Mouse (Mus musculus) megakaryocyte, adult 5-6 weeks (primary cell): ENCODE measurements around the gene Btbd8. TPM values are rescaled to one million over a fixed set of nuclear protein-coding genes. Genes with fewer than 3 reads are reported as not detected.
A peak's percentile ranks its signal among the peaks of the same experiment; 100 is the strongest.

ENCODE experiments used
- ATAC-seq: 2 replicates; pipeline ENCODE4 v1.8.0; 2016; ENCODE audit warnings: mild to moderate bottlenecking, inconsistent platforms; ENCODE audit not compliant: poor library complexity, severe bottlenecking
- total RNA-seq, 2 experiments: library from RNA; stranded (forward) in 1 of 2; stranded (reverse) in 1 of 2; fragments of 153-499, 151-499 nt in 1 of 2; fragments of 221-1000, 200-1000 nt in 1 of 2; gene quantifications; 2 replicates each; pipeline versions ENCODE4 v1.2.3 to v1.2.4; 2015 to 2017

Btbd8 gene
- 1.7 and 2.7 TPM in 2 replicates for total RNA-seq (2015)
- 0.99 and 2.0 TPM in 2 replicates for total RNA-seq (2017)

DNA sequence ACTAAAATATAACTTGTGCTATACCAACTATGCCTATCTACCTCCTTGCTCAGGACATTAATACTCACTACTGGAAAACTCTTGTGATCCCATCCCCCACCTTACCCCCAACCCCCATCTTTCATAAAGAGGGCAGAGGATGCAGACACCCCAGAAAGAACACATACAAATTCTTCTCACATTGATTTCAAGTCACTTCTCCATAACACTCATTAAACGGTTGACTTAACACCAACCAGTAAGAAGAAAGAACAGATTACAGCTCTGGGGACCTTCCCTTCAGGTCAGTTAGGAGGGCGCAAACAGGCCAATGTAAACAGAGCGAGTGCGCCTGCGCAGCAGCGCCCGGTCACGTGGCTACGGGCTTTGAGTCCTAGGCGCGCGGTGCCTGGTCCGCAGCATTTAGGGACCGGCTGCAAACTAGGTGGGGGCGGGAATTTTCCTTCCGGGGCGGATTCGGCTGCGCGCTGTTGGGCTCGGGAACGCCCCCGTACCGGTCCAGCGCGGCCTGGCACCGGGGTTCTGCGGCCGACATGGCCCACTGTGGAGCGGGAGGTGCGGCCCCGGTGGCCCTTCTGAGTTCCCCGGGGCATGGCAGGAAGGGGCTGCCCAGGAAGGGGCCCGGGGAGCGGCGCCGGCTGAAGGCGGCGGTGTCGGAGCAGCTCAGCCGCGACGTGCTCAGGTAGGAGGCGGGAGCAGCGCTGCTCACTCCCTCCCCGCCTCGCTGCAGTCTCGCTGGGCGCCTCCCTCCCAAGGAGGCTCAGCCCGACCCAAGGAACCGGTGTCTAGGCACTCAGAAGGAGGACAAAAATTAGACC lies at the start of gene Btbd8:
Gene Btbd8, plus strand, starts transcription at position 534 of the 818 bp plus-strand sequence.
- ATAC-seq, result peak; percentile 90

DNA sequence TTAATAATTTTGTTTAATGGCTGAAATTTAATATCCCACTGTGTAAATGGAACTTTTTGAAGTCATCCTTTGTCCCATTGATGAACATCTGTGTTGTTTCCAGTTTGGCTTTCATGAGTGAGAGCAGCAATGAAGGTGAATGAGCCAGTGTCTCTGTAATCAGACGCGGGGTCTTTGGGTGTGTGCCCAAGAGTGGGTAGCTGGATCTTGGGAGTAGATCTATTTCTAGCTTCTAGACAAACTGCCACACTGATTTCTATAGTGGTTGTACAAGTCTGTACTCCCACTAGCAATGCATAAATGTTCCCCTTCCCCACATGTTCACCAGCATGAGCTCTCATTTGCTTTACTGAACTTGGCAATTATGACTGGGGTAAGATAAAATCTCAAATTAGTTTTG lies 48.4 kb upstream of the Btbd8 start:
- no peak for ATAC-seq

DNA sequence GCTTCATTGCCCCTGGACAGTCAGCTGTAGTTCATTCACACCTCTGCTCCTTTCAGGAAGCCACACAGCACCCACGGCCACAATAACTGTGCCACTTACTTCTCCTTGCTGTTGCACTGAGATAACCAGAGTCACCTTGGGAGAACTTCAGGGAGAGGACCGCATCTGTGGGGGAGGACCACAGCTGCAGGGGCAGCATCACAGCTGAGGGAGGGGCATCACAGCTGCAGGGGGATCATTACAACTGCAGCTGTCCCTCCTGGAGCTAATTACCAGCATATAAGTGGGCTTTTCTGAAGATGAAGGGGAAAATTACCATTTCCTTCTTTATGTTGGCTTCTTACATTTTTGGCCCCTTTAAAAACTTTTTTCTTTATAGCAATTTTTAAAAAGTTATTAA lies 43.4 kb upstream of the Btbd8 start:
- ATAC-seq, result no peak

DNA sequence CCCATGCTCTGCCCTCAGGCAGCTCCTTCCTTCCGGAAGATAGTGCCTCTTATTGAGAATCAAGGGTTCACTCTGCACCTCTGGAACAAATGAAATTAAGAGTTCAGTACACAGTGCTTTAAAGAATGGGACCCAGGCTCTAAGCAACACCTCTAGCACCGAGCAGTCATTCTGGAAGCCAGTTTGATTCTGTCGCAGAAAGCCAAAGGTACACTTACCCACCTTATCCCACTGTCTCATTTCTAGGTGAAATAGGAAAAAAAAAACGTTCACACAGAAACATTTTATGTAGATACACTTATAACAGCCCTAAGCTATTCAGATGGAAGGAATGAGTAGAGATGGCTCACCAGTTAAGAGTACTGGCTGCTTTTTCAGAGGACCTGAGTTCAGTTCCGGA lies 35.4 kb upstream of the Btbd8 start, which contains the start of gene Ephx4:
Gene Ephx4, plus strand, starts transcription at position 301 of the 400 bp plus-strand sequence.
- no peak for ATAC-seq

DNA sequence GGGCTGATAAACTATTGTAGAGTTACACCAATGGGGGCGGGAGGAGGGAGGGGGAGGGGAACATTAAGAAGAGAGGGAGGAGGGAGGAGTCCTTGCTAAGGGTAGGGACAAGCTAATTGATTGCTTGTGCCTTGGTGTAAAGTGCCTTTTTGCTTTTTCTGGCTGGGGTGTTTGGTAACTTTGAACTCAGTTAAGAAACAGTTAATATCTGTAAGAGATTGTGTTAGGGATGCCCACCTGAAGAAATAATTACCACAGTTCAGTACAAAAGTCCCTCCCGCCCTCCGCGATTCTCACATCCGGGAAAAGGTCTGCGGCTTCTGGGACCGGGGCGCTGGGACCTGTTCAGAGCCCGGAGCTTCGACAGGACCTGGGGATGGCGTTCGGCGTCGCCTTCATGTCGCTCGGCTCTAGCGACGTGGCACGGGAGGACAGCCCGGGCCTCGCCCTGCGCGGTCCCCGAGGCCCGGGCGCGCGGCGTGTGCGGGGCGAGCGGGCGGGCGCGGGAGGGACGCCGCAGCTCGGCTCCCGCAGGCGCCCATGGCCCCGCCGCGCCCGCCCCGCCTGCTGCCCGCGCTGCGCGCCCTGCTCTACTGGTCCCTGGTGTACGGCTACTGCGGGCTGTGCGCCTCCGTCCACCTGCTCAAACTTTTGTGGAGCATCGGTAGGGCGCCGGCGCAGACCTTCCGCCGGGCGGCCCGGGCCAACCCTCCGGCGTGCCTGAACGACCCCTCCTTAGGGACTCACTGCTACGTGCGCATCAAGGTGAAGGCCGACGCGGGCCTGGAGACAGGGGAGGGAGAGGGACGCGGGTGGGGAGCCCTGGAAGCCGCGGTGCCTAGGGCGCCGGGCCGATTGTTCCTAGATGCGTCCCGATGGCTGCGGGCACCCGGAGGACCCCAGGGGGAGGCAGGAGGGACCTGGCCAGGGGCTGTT lies 34.5 kb upstream of the Btbd8 start:
- ATAC-seq, result no peak

DNA sequence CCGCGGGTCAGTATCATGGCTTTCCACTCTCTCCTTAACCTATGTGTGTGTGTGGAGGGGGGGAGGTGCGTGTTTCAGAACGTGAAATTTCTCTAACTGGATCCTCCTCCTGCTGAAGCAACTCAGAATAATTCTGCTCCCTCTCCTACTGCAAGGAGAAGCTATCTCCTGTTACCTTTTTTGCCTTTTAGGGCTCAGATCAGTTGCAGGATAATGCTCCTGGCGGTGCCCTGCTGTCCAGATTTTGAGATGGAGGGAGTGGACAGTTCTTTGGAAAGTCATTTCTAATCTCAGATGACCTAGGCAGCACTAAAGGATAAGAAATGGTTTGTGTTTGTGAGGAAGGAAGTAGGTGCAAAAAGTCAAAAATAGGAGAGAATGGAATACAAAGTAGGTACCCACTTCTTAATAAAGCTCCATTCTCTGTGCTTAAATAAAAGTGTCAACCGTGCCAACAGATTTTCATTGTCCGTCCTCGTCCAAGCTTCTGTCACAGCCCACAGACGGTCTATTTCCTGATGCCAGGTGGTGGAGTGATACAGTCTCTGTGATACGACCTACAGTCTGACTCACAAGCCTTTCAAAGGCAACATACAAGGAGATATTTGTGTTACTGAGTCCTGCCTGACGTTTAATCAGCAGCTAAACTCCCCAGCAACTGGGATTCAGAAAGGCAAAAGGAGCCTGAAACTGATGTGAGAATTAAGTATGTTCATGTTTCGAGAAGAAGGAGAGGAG lies 33.7 kb upstream of the Btbd8 start:
- ATAC-seq, result no peak

DNA sequence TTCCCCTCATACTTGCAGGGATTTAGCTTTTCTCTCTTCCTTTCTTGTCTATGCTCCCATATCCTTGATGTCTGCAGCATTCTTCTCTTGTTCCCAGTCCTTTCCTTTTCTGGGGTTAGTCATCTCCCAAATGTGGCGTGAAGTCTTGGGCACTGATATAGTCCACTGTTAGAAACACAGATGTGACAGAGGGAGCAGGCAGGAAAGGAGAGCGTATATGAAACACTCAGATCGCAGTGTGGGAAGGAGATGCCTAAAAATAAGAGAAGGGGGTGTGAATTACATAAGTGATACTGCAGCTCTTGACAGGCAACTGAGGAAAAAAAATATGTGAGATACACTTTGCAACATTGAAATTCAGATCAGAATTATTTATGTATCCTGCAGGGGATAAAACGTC lies 32.4 kb upstream of the Btbd8 start:
- no peak for ATAC-seq

DNA sequence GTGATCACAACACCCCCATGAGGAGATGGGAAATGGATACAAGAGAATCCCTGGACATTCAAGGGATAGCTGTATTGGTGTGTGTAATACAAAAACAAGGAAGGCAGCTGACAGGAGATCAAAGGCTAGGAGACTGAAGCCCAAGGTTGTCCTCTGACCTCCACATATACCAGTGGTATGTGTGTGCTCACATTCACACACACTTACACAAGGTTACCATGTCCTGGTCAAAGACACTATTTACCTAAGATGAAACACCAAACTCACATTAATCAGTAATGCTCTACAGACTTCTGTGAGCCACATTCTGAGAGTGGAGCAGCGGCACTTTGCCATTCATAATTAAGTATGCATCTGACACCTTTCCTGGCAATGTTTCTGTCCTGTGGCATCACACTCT lies 27.5 kb upstream of the Btbd8 start:
- ATAC-seq, result no peak

DNA sequence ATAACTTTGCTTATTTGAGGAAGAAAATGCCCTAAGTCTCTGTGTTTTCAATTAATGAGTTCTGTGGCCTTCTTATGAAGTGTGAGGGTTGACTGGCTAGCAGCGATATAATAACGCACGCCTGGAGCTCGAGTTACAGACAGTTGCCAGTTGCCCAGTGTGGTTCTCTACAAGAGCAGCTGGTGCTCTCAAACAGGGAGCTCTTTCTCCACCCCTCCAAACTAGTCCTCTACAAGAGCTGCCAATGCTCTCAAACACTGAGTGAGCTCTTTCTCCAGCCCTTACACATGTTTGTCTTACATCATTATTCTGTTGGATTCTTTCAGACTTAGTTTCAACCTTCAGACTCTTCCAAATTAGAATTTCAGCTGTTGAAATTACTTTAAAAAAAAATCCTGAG lies 26.5 kb upstream of the Btbd8 start:
- ATAC-seq, result no peak

DNA sequence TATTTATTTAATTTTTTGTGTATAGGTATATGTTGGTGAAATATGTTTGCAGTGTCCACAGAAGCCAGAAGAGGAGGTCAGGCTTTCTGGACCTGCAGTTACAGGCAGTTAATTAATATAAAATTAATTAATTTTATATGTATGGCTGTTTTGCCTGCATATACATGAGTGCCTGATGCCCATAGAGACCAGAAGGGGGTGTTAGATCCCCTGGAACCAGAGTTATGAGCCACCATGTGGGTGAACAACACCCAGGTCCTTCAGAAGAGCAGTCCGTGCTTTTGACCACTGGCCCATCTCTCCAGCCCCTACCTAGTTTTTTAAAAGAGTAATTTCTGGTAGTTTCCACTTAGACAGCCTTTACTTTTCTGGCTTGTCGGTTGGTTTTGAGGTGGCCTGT lies 25.5 kb upstream of the Btbd8 start:
- no peak for ATAC-seq

DNA sequence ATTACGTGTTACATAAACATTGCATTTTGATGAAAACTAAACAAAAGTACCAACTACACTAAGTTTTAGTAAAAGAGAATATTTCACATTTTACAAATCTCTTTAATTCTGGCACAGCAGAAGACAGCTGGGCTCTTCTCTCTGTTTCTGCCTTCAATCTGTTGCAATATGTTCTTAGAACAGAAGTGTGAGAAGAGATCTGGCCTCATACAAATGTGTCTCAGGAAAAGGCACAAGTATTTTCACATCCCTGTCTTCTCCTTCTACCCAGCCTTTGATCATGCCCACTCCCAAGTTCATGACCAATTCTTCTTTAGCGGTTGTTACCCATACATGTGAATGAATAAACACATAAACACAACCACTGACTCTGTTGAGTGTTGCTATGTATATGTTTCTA lies 22.7 kb upstream of the Btbd8 start:
- ATAC-seq, result no peak

DNA sequence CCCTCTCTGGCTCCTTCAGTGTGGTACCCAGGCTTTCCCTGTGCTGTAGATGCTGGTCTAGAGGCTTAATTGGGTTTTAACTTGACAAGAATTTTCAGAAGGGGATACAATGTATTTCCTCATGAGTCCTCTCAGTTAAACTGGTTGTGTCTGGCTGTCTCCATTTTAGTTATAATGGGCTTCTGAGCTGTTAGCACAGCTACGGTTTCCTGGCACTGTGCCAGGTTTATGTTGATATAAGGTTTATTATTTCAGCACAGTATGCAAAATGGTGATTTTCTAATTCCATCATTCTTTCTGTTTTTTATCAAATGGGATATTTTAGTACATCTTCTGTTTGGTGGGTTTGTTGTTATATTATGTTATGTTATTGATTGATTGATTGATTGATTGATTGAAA lies 16.1 kb upstream of the Btbd8 start:
- ATAC-seq, result no peak

DNA sequence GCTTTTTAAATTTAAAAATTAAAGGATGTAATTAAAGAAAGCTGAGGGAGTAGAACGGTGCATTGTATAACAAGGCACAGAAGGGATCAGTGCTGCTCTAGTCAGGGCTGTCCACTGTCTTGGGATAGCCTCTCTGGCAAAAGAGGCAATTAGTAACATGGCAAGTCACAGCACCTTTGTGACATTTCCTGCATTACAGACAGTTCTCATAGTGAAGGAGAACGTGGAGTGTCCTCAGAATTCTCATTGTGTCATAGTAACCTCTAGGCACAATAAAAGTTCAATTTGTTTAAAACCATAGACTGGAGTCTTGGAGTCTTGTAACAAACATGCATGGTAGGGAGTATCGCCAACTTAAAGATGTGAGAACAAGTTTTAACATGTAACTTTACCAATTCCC lies 6.5 kb upstream of the Btbd8 start, which contains the start of gene Lpcat2b:
Gene Lpcat2b, plus strand, starts transcription at position 301 of the 400 bp plus-strand sequence.
- ATAC-seq, result no peak

DNA sequence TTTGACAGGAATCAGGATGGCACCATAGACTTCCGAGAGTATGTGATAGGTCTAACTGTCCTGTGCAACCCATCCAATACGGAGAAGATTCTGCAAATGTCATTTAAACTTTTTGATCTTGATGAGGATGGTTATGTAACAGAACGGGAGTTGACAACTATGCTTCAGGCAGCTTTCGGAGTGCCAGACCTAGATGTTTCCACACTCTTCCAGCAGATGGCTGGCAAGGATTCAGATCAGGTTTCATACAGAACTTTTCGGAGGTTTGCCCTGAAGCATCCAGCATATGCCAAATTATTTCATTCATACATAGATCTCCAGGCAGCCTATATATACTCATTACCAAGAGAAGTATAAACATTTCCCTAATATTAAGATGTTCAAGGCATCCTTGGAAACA lies 3.8 kb upstream of the Btbd8 start:
- ATAC-seq, result no peak

DNA sequence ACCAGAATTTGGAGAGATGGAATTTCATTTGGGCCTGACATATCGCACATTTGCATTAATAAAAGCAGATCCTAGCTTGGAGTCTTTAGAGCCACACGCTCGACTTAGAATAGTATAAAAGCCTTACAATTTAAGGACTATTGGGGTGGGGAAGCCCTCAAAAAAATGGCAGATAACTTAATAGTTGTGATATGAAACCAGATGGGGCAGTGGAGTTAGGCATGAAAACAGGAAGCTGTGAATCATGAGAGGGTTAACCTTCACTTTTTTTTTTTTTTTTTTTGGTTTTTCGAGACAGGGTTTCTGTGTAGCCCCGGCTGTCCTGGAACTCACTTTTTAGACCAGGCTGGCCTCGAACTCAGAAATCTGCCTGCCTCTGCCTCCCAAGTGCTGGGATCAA lies 1.6 kb upstream of the Btbd8 start:
- no peak for ATAC-seq

DNA sequence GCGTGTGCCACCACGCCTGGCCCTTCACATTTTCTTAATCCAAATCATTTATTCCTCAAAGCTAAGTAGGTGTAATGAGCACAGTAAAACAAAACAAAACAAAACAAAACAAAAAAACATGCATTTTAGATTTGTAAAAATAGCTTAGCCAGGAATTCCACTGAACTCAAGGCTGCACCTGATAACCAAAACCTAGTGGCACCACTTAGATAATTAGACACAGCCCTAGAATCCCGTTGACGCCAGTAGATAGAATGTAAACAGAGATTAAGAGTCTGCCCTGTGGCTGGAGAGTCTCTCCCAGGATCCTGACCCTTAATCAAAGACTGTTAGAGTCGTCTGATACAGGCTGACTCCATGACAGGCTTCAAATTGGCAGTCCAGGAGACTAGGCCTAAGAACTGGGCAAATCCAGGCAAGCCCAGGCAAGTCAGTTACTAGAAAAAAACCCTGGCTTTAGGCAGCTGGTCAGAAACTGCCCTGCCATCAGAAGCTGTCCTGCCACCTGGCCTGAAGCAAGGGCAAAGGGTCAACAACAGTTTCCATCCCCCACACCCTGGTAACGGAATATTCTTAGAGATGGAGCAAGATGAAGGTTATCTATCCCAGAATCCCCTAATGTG lies 1.1 kb upstream of the Btbd8 start:
- ATAC-seq, result no peak

DNA sequence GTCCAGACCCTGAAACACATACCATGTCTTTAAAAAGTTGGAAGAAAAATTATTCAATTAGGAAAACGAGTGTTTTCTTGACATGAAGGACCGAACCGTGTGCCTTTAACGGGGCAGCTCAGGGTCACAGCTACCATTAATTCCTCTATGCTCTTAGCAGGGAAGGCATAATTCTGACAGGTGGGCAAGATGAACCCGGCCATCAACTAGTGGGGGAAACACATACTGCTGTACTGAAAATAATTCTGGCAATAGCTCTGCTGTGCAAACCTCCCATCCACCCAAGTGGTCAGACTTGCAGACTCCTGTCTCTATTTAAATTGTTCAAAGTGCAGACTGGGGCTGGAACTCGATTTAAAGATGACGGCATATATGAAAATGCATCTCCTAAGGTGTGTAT lies 556 bp downstream of the Btbd8 start:
- ATAC-seq, result peak; percentile 14; the same call in 1 of the 2 replicates

DNA sequence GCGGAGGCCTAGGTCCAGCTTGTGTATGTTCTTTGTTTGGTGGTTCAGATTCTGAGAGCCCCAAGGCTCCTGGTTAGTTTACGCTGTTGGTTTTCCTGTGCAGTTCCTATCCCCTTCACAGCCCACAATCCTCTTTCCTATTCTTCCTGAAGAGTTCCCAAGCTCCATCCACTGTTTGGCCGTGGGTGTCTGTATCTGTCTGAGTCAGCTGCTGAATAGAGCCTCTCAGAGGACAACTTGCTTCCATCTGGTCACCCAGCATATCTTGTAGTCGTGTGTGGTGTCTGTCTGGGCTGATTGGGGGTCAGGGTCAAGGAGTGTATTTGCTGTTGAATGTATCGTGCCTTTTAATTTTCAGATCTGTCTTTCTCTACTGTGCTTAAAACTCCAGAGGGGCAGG lies 4.1 kb downstream of the Btbd8 start:
- ATAC-seq, result no peak

DNA sequence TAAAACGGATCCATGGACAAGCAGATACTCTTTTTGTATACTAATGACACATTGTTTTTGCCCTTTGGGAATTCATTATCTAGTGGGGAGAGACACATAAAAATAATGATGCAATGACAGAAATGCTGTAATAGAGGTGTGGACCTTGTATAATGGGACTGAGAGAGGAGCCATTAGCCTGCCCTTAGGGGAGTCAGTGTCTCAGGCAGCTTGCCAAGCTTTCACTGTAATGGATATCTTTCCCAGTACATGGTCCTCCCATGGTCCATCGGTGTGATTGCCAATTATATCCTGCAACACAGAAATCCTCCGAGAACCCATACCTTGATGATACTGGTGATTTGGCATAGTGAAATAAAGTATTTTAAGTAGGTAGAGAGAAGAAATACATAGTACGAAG lies 6.5 kb downstream of the Btbd8 start:
- no peak for ATAC-seq

DNA sequence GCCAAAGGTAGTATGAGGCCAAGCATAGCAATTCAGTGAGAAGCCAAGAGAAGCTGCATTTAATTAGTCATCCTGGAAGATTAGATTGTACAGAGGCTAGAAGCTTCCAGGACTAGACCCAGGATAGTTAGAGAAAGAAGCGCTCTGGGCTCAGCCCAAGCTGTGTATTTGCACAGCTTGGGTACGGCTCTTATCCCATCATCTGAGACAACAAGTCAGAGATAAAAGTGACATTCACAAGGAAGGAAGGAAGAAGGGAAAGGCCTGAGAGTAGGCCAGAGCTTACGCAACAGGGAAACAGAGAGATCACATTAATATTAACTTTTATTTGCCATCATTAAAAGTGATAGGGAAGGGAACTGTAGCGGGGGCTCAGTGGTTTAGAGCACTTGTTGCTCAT lies 10.2 kb downstream of the Btbd8 start:
- ATAC-seq, result no peak

DNA sequence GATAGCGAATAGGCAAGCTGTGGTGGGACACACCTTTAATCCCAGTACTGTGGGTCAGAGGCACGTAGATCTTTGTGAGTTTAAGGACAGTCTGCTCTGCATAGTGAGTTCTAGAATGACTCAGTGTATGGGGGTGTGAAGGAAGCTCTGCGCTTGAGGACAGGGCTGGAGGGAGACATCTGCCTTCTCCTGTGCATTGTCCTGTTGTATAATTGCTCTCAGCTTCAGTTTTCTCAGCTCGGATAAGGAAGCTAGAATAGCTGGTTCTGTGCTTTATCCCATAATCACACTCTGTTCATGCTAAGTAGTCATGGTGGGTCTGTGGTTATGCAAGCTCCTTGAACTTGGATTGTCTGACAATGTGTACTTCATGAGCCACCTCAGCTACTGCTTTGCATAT lies 11.0 kb downstream of the Btbd8 start:
- no peak for ATAC-seq
